Mouse (Mus musculus): ENCODE data around the gene Smad1.

DNA sequence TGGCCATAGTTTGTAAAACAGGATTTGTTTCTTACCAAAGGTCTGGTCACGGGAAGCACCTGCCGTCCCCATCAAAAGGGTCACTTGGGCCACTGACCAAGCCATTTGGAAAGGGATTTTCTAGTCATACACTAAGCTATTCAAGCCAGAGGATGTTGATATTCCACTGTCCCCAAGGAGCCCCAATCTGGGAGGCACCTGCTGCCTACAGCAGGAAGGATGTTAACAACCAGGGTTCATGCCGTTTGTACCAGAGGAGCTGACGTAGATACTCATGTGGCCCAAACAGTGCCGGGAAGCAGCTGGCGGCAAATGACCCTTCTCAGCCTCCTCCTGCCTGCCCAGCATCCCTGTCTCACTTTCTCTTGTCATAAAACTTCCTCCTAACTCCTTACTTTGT, 73.8 kb downstream of the Smad1 start:
- TF ChIP-seq CTCF (conservative IDR thresholded peaks at IDR 0.05; ENCODE audit: low read length) (no peak), NANOG (IDR thresholded peaks at IDR 0.05; ENCODE audit: borderline replicate concordance, low read length) (no peak), POU5F1 (IDR thresholded peaks at IDR 0.05; ENCODE audit: borderline replicate concordance, low read length) (no peak)

Data from E14TG2a.4 (cell line).